Mouse (Mus musculus): Measurements from ENCODE around the gene Sumo3.

Sumo3 gene

GRCm38 (mm10) chr10:77605908-77606826 is at the start of gene Sumo3, which contains the start of gene Gm49325:
Gene Sumo3, plus strand, starts transcription at chr10:77606097.
Gene Gm49325, plus strand, starts transcription at chr10:77606197.
- peak; percentile 96 for DNase-seq (ENCODE audit: low read depth, low spot score)

GRCm38 (mm10) chr10:77556631-77557030 is 49.3 kb upstream of the Sumo3 start:
- DNase-seq (ENCODE audit: low read depth, low spot score) = peak; percentile 24

- DNase-seq (ENCODE audit: low read depth, low spot score) = peak; percentile 33
Observed at GRCm38 (mm10) chr10:77557641-77558040, 48.3 kb upstream of the Sumo3 start.

GRCm38 (mm10) chr10:77560090-77560489 is 45.8 kb upstream of the Sumo3 start:
- DNase-seq (ENCODE audit: low read depth, low spot score) = no peak

- DNase-seq (ENCODE audit: low read depth, low spot score) = no peak
Observed at GRCm38 (mm10) chr10:77560830-77561229, 45.1 kb upstream of the Sumo3 start.

GRCm38 (mm10) chr10:77561508-77561907 is 44.4 kb upstream of the Sumo3 start:
- no peak for DNase-seq (ENCODE audit: low read depth, low spot score)

GRCm38 (mm10) chr10:77565005-77565404 is 40.9 kb upstream of the Sumo3 start:
- DNase-seq (ENCODE audit: low read depth, low spot score) = no peak

- DNase-seq (ENCODE audit: low read depth, low spot score) = peak; percentile 91
Observed at GRCm38 (mm10) chr10:77566651-77567050, 39.2 kb upstream of the Sumo3 start.

GRCm38 (mm10) chr10:77569481-77569880 is 36.4 kb upstream of the Sumo3 start:
- no peak for DNase-seq (ENCODE audit: low read depth, low spot score)

- DNase-seq (ENCODE audit: low read depth, low spot score) = no peak
Observed at GRCm38 (mm10) chr10:77569973-77570658, 35.8 kb upstream of the Sumo3 start.

- no peak for DNase-seq (ENCODE audit: low read depth, low spot score)
Observed at GRCm38 (mm10) chr10:77572225-77572624, 33.7 kb upstream of the Sumo3 start.

- no peak for DNase-seq (ENCODE audit: low read depth, low spot score)
Observed at GRCm38 (mm10) chr10:77573162-77573561, 32.7 kb upstream of the Sumo3 start.

GRCm38 (mm10) chr10:77580027-77580920 is 25.6 kb upstream of the Sumo3 start:
- no peak for DNase-seq (ENCODE audit: low read depth, low spot score)

GRCm38 (mm10) chr10:77581023-77581407 is 24.9 kb upstream of the Sumo3 start:
- DNase-seq (ENCODE audit: low read depth, low spot score) = peak; percentile 22

GRCm38 (mm10) chr10:77581408-77582284 is 24.3 kb upstream of the Sumo3 start, which contains the start of gene Pttg1ip:
Gene Pttg1ip, plus strand, starts transcription at chr10:77581720.
- peak; percentile 99 for DNase-seq (ENCODE audit: low read depth, low spot score)

- no peak for DNase-seq (ENCODE audit: low read depth, low spot score)
Observed at GRCm38 (mm10) chr10:77582285-77582618, 23.6 kb upstream of the Sumo3 start.

- peak; percentile 66 for DNase-seq (ENCODE audit: low read depth, low spot score)
Observed at GRCm38 (mm10) chr10:77583795-77584422, 22.0 kb upstream of the Sumo3 start.

- DNase-seq (ENCODE audit: low read depth, low spot score) = no peak
Observed at GRCm38 (mm10) chr10:77586637-77587036, 19.3 kb upstream of the Sumo3 start.

- DNase-seq (ENCODE audit: low read depth, low spot score) = no peak
Observed at GRCm38 (mm10) chr10:77587091-77587775, 18.7 kb upstream of the Sumo3 start.

- DNase-seq (ENCODE audit: low read depth, low spot score) = no peak
Observed at GRCm38 (mm10) chr10:77588036-77588435, 17.9 kb upstream of the Sumo3 start.
